ENCODE assay signal across 24 mouse cellular contexts in the genomic region with DNA sequence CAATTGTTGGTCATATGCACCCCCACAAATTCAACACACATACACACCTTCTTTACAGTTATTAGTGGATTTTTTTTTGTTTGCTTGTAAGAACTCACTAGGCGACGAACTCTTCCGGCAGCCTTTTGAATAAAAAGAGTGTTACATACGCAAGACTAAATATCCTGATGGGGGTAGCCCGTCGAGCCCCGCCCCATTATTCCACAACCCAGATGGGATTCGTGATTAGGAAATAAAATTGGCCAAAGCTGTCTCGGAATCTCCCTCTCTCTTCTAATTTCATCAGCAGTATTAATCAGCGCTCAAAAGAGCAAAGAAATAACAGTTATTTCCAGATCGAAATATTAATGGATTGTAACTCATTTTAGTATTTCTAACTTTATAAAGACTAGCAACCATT. TPM values are rescaled to one million over a fixed set of nuclear protein-coding genes. Genes with fewer than 3 reads are reported as not detected.
DNase-seq lines count a peak whose midpoint lies in the region; ATAC-seq and TF ChIP-seq lines count a peak whose summit lies in the region.
"Had no signal": no experiment of that assay in that cellular context is flagged by ENCODE, and none has a peak within 500 bp of the region (broad histone marks: within the 10 kb centered on the region; RNA-seq: fewer than 3 reads in every experiment).

No protein-coding gene starts in this region.

- peak; percentile 46 to 49 for DNase-seq in cerebellum, postnatal 10 days
- no peak for DNase-seq in forebrain, embryonic 11.5 days (ENCODE audit: low spot score)
- DNase-seq in midbrain, embryonic 11.5 days (ENCODE audit: low spot score, missing footprints), result peak; percentile 92
- DNase-seq in brain, embryonic 14.5 days (ENCODE audit: low read depth), result peak; percentile 75
- no peak for DNase-seq in lung, postnatal 25 days (ENCODE audit: low spot score)
- DNase-seq: adrenal gland, adult 8-10 months; cerebellum, postnatal 36 days; right cerebral cortex, postnatal 14 days; thymus, adult 2 months had no signal

- no peaks in the 10 kb centered on the region for H3K36me3 ChIP-seq in forebrain, embryonic 15.5 days
- no peaks in the 10 kb centered on the region for H3K36me3 ChIP-seq in forebrain, embryonic 11.5 days (ENCODE audit: control insufficient read depth, insufficient read depth, low read length)
- H3K36me3 ChIP-seq in midbrain, embryonic 11.5 days (ENCODE audit: control insufficient read depth, insufficient read depth, low read length), result no peaks in the 10 kb centered on the region
- no peaks in the 10 kb centered on the region for H3K36me3 ChIP-seq in midbrain, embryonic 15.5 days (replicated peaks)
- H3K36me3 ChIP-seq: embryonic facial prominence, embryonic 13.5 days; heart, embryonic 10.5 days had no signal

- 8% methylated on average over 11 of the region's 11 CpGs for WGBS in forebrain, embryonic 15.5 days
- WGBS in forebrain, embryonic 11.5 days, result 8% methylated on average over 11 of the region's 11 CpGs
- 7% methylated on average over 11 of the region's 11 CpGs for WGBS in midbrain, embryonic 11.5 days
- WGBS in midbrain, embryonic 15.5 days, result 14% methylated on average over 11 of the region's 11 CpGs

- peak overlapping the region; percentile 38; the same call in 1 of the 2 replicates for H3K4me2 ChIP-seq in forebrain, embryonic 15.5 days (replicated peaks)
- H3K4me2 ChIP-seq in forebrain, embryonic 11.5 days (ENCODE audit: low read depth, low read length, severe bottlenecking), result no peak overlapping the region
- H3K4me2 ChIP-seq in midbrain, embryonic 11.5 days, result no peak overlapping the region; the same call in 1 of the 2 replicates
- no peak overlapping the region; the same call in 1 of the 2 replicates for H3K4me2 ChIP-seq in midbrain, embryonic 15.5 days

- H3K27ac ChIP-seq in forebrain, embryonic 15.5 days (replicated peaks), result peak overlapping the region; percentile 55; the same call in 1 of the 2 replicates
- H3K27ac ChIP-seq in forebrain, embryonic 11.5 days (ENCODE audit: low read depth, low read length), result no peak overlapping the region
- no peak overlapping the region for H3K27ac ChIP-seq in midbrain, embryonic 11.5 days (ENCODE audit: low read depth, low read length)
- no peak overlapping the region for H3K27ac ChIP-seq in midbrain, embryonic 15.5 days
- H3K27ac ChIP-seq: embryonic facial prominence, embryonic 13.5 days; heart, embryonic 10.5 days; left cerebral cortex, adult 2 months; macrophage; stomach, postnatal 0 days had no signal

- TF ChIP-seq POLR2A in brain, embryonic 14.5 days (IDR thresholded peaks at IDR 0.05; ENCODE audit: borderline replicate concordance, extremely low read depth, insufficient read depth, insufficient read length, poor library complexity, severe bottlenecking), result no peak

- H3K4me1 ChIP-seq in forebrain, embryonic 15.5 days, result peaks cover 64% of the 10 kb centered on the region
- H3K4me1 ChIP-seq in forebrain, embryonic 11.5 days (replicated peaks; ENCODE audit: control insufficient read depth, insufficient read depth, low read length), result peaks cover 38% of the 10 kb centered on the region
- peaks cover 54% of the 10 kb centered on the region for H3K4me1 ChIP-seq in midbrain, embryonic 11.5 days (ENCODE audit: control insufficient read depth, insufficient read depth, low read length)
- peaks cover 53% of the 10 kb centered on the region for H3K4me1 ChIP-seq in midbrain, embryonic 15.5 days

- no peaks in the 10 kb centered on the region for H3K9me3 ChIP-seq in forebrain, embryonic 15.5 days
- H3K9me3 ChIP-seq in forebrain, embryonic 11.5 days (ENCODE audit: control insufficient read depth, low read length), result no peaks in the 10 kb centered on the region
- H3K9me3 ChIP-seq in midbrain, embryonic 11.5 days (ENCODE audit: control insufficient read depth, low read length), result no peaks in the 10 kb centered on the region
- no peaks in the 10 kb centered on the region for H3K9me3 ChIP-seq in midbrain, embryonic 15.5 days
- H3K9me3 ChIP-seq: embryonic facial prominence, embryonic 13.5 days; heart, embryonic 10.5 days had no signal

- H3K4me3 ChIP-seq in forebrain, embryonic 15.5 days, result no peak overlapping the region
- no peak overlapping the region for H3K4me3 ChIP-seq in forebrain, embryonic 11.5 days (ENCODE audit: low read depth, low read length)
- H3K4me3 ChIP-seq in midbrain, embryonic 11.5 days (ENCODE audit: low read depth, low read length), result no peak overlapping the region
- no peak overlapping the region for H3K4me3 ChIP-seq in midbrain, embryonic 15.5 days
- H3K4me3 ChIP-seq: erythroblast, embryonic 14.5 days; left cerebral cortex, adult 2 months had no signal

- no peaks in the 10 kb centered on the region for H3K27me3 ChIP-seq in forebrain, embryonic 15.5 days
- H3K27me3 ChIP-seq in forebrain, embryonic 11.5 days (ENCODE audit: control insufficient read depth, insufficient read depth, low read length), result peaks cover 47% of the 10 kb centered on the region
- peaks cover 50% of the 10 kb centered on the region for H3K27me3 ChIP-seq in midbrain, embryonic 11.5 days (ENCODE audit: control insufficient read depth, insufficient read depth, low read length)
- H3K27me3 ChIP-seq in midbrain, embryonic 15.5 days (replicated peaks), result peaks cover 6% of the 10 kb centered on the region; the same call in 1 of the 2 replicates

- TF ChIP-seq CTCF in brain, embryonic 14.5 days (IDR thresholded peaks at IDR 0.05; ENCODE audit: borderline replicate concordance, extremely low read depth, insufficient read depth, insufficient read length), result no peak

- H3K9ac ChIP-seq in forebrain, embryonic 15.5 days (replicated peaks), result no peak overlapping the region
- H3K9ac ChIP-seq in forebrain, embryonic 11.5 days (ENCODE audit: low read length), result no peak overlapping the region
- H3K9ac ChIP-seq in midbrain, embryonic 11.5 days (ENCODE audit: low read length), result no peak overlapping the region
- H3K9ac ChIP-seq in midbrain, embryonic 15.5 days, result no peak overlapping the region
- H3K9ac ChIP-seq: embryonic facial prominence, embryonic 13.5 days had no signal

- ATAC-seq in cerebellum, adult (ENCODE audit: insufficient number of reproducible peaks, low FRiP score, low TSS enrichment), result no peak
- ATAC-seq in forebrain, embryonic 15.5 days (replicated peaks), result no peak
- ATAC-seq in forebrain, embryonic 11.5 days (replicated peaks; ENCODE audit: low FRiP score), result no peak
- ATAC-seq in midbrain, embryonic 11.5 days (ENCODE audit: low FRiP score), result no peak
- no peak for ATAC-seq in midbrain, embryonic 15.5 days (replicated peaks)
- ATAC-seq: activated CD4-positive, CD25-positive, alpha-beta regulatory T cell, adult 4 months; inflammation-experienced regulatory T-cells, adult 6 months had no signal

RNA-seq across cellular contexts. Expression of gene Insm1, which starts 1.9 kb away (rescaled TPM):
- 13.5 and 15.6 TPM in 2 replicates for polyA plus RNA-seq in forebrain, embryonic 15.5 days (2015; fragmentation: Nextera tagmentation; extraction: Ambion mirVana)
- polyA plus RNA-seq in forebrain, embryonic 11.5 days (2014; fragmentation: Nextera tagmentation; extraction: Ambion mirVana), result 5.0 and 8.7 TPM in 2 replicates
- polyA plus RNA-seq in midbrain, embryonic 11.5 days (2014; fragmentation: Nextera tagmentation; extraction: Ambion mirVana), result 11.7 and 12.5 TPM in 2 replicates
- polyA plus RNA-seq in midbrain, embryonic 15.5 days (2015; fragmentation: Nextera tagmentation; extraction: Ambion mirVana), result 3.5 and 4.2 TPM in 2 replicates
- polyA plus RNA-seq in brain, embryonic 14.5 days (2012; rRNA removed), result 51.1 and 74.2 TPM in 2 replicates
- polyA plus RNA-seq: activated CD4-positive, CD25-positive, alpha-beta regulatory T cell, adult 4 months; erythroblast, embryonic 14.5 days; gonadal fat pad, adult 2 months; inflammation-experienced regulatory T-cells, adult 6 months; kidney, embryonic 16.5 days; liver, embryonic 16.5 days; lung, embryonic 16.5 days; macrophage had no signal

Comparison
In these comparisons a context has a peak if more than half of its experiments do, and no peak if none do; other contexts are left out.
1. DNase-seq: peak in cerebellum, postnatal 10 days (2 of 2), midbrain, embryonic 11.5 days (single experiment) and brain, embryonic 14.5 days (single experiment); none in forebrain, embryonic 11.5 days (single experiment) and lung, postnatal 25 days (single experiment).